Mouse (Mus musculus): ENCODE measurements around the gene Primpol. TPM values are rescaled to one million over a fixed set of nuclear protein-coding genes. Genes with fewer than 3 reads are reported as not detected.

Primpol gene
- total and polyA plus RNA-seq, 3 experiments = 7.1 to 11.6 TPM; not detected in 1

DNA sequence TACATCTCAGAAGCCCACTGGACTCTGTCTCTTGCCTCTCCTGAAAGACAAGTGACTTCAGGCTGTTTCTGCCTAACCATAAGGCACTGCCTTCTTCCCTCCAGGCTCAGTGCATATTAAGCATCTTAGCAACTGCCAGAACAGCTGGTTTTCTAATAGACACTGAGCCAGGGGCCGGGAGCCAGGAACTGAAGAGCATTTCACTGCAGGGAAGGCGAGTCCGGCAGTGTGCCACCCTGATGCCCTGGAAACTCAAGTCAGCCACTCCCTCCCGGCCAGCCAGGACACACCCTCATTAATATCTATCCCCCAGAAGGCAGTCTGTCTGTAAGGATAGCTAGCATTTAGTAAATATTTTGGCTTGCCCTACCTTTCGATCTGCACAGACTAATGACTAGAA, 77.3 kb downstream of the Primpol start:
- Histone ChIP-seq H3K27me3 (ENCODE audit: control insufficient read depth in 1 of 2, insufficient read depth in 2 of 2, low read length in 2 of 2) (no peaks in the 10 kb centered on the region), H3K4me3 (ENCODE audit: control insufficient read depth in 1 of 2, insufficient read depth in 1 of 2, low read depth in 2 of 2, low read length in 2 of 2) (no peak overlapping the region), H3K27ac (ENCODE audit: control insufficient read depth, low read depth, low read length) (no peak overlapping the region), H3K9me3 (replicated peaks; ENCODE audit: insufficient read depth, low read length) (no peaks in the 10 kb centered on the region), H3K9ac (ENCODE audit: control insufficient read depth, low read depth, low read length, poor library complexity, severe bottlenecking) (no peak overlapping the region), H3K36me3 (ENCODE audit: control insufficient read depth in 1 of 2, insufficient read depth in 2 of 2, low read length in 2 of 2) (no peaks in the 10 kb centered on the region; a peak in 1 of 4 replicates), H3K79me2 (ENCODE audit: control insufficient read depth, insufficient read depth, low read length, poor library complexity) (no peaks in the 10 kb centered on the region), H3K4me1 (ENCODE audit: control insufficient read depth in 1 of 2, insufficient read depth in 2 of 2, low read length in 2 of 2) (no peaks in the 10 kb centered on the region)
- TF ChIP-seq BHLHE40 (IDR thresholded peaks at IDR 0.05; ENCODE audit: borderline replicate concordance, low read depth, low read length) (no peak), CHD2 (IDR thresholded peaks at IDR 0.05; ENCODE audit: low read length) (no peak), ZMIZ1 (IDR thresholded peaks at IDR 0.05; ENCODE audit: low read depth, low read length) (no peak), NELFE (IDR thresholded peaks at IDR 0.05; ENCODE audit: low read depth, low read length) (no peak), E2F4 (IDR thresholded peaks at IDR 0.05; ENCODE audit: borderline replicate concordance, low read depth, low read length) (no peak), MAZ (IDR thresholded peaks at IDR 0.05; ENCODE audit: low read depth, low read length) (no peak), SIN3A (IDR thresholded peaks at IDR 0.05; ENCODE audit: low read length) (no peak), ZNF384 (IDR thresholded peaks at IDR 0.05; ENCODE audit: low read depth, low read length) (no peak), POLR2AphosphoS2 (IDR thresholded peaks at IDR 0.05; ENCODE audit: low read length) (no peak), POLR2AphosphoS5 (IDR thresholded peaks at IDR 0.05; ENCODE audit: borderline replicate concordance, low read depth, low read length) (no peak)
- DNase-seq (ENCODE audit: low read depth, low spot score) = no peak

DNA sequence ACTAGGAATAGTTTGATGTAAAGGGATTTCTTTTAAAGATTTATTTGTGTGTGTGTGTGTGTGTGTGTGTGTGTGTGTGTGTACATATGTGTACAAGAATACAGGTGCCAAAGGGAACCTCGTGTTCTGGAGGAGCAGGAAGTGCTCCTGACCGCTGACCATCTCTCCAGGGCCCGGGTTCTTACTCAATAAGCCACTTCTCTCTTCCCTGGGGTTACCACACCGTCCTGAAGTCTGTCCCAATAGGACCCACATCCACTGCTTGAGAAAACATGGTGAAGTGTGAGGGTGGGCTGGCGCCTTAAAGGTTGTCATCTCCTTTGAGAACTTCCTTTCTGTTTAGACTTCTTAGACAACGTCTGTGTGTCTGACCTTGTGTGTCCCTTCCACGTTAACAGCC, 83.1 kb downstream of the Primpol start:
- H3K9me3 ChIP-seq (replicated peaks; ENCODE audit: insufficient read depth, low read length) = no peaks in the 10 kb centered on the region
- no peak overlapping the region for H3K27ac ChIP-seq (ENCODE audit: control insufficient read depth, low read depth, low read length)
- TF ChIP-seq MAZ (IDR thresholded peaks at IDR 0.05; ENCODE audit: low read depth, low read length) (no peak), KAT2A (conservative IDR thresholded peaks at IDR 0.05; ENCODE audit: low read depth, low read length) (no peak), MAX (IDR thresholded peaks at IDR 0.05; ENCODE audit: low read length) (no peak), MAFK (IDR thresholded peaks at IDR 0.05; ENCODE audit: borderline replicate concordance, low read depth, low read length) (no peak), MXI1 (IDR thresholded peaks at IDR 0.05; ENCODE audit: low read depth, low read length) (no peak), BHLHE40 (IDR thresholded peaks at IDR 0.05; ENCODE audit: borderline replicate concordance, low read depth, low read length) (no peak), NELFE (IDR thresholded peaks at IDR 0.05; ENCODE audit: low read depth, low read length) (no peak), E2F4 (IDR thresholded peaks at IDR 0.05; ENCODE audit: borderline replicate concordance, low read depth, low read length) (no peak), RAD21 (IDR thresholded peaks at IDR 0.05; ENCODE audit: low read depth, low read length) (no peak), RCOR1 (IDR thresholded peaks at IDR 0.05; ENCODE audit: low read depth, low read length) (no peak), GATA1 (IDR thresholded peaks at IDR 0.05; ENCODE audit: low read depth, low read length) (no peak), HCFC1 (IDR thresholded peaks at IDR 0.05; ENCODE audit: low read depth, low read length) (no peak), ZKSCAN1 (IDR thresholded peaks at IDR 0.05; ENCODE audit: low read depth, low read length) (no peak), USF1 (IDR thresholded peaks at IDR 0.05; ENCODE audit: low read depth, low read length) (no peak), SMC3 (IDR thresholded peaks at IDR 0.05; ENCODE audit: low read depth, low read length) (no peak), POLR2A (IDR thresholded peaks at IDR 0.05; ENCODE audit: control insufficient read depth in 1 of 2, insufficient read depth in 1 of 2, low read depth in 1 of 2, low read length in 2 of 2, poor library complexity in 1 of 2) (no peak)

More for the DNA sequence above, 83.1 kb downstream of the Primpol start:
- Histone ChIP-seq H3K36me3 (ENCODE audit: control insufficient read depth in 1 of 2, insufficient read depth in 2 of 2, low read length in 2 of 2) (peaks cover 0 to 2% of the 10 kb centered on the region in 2 experiments; a peak in 1 of 4 replicates), H3K27me3 (ENCODE audit: control insufficient read depth in 1 of 2, insufficient read depth in 2 of 2, low read length in 2 of 2) (no peaks in the 10 kb centered on the region), H3K79me2 (ENCODE audit: control insufficient read depth, insufficient read depth, low read length, poor library complexity) (no peaks in the 10 kb centered on the region), H3K9ac (ENCODE audit: control insufficient read depth, low read depth, low read length, poor library complexity, severe bottlenecking) (no peak overlapping the region), H3K4me3 (ENCODE audit: control insufficient read depth in 1 of 2, insufficient read depth in 1 of 2, low read depth in 2 of 2, low read length in 2 of 2) (no peak overlapping the region), H3K4me1 (ENCODE audit: control insufficient read depth in 1 of 2, insufficient read depth in 2 of 2, low read length in 2 of 2) (no peaks in the 10 kb centered on the region)
- no peak for DNase-seq (ENCODE audit: low read depth, low spot score)
